Mouse (Mus musculus): Measurements from ENCODE around the gene Otulin. TPM values are rescaled to one million over a fixed set of nuclear protein-coding genes. Genes with fewer than 3 reads are reported as not detected.

Otulin gene
- total RNA-seq, 4 experiments from 2014 or later: 37.2 to 42.8 (median 40.0) TPM

GRCm38 (mm10) chr15:27500390-27500789 is 130.1 kb downstream of the Otulin start:
- DNase-seq: no peak

DNA sequence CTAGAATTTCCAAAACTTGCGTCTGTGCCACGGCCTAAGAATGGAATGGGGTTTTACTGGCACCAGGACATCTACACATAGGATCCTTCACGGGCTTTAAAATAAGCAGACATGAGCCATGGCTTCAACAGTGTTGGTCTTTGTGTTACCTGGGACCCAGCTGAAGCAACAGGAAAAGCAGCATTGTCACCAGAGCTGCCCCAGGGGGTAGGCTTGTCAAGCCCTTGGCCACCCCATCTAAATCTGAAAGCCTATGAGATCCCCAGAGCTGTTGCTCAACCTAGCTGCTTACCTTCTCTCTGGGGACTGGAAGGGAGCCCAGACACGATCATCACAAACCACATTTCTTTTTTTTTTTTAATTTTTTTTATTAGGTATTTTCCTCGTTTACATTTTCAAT is 132.4 kb downstream of the Otulin start:
- no peak for DNase-seq

DNA sequence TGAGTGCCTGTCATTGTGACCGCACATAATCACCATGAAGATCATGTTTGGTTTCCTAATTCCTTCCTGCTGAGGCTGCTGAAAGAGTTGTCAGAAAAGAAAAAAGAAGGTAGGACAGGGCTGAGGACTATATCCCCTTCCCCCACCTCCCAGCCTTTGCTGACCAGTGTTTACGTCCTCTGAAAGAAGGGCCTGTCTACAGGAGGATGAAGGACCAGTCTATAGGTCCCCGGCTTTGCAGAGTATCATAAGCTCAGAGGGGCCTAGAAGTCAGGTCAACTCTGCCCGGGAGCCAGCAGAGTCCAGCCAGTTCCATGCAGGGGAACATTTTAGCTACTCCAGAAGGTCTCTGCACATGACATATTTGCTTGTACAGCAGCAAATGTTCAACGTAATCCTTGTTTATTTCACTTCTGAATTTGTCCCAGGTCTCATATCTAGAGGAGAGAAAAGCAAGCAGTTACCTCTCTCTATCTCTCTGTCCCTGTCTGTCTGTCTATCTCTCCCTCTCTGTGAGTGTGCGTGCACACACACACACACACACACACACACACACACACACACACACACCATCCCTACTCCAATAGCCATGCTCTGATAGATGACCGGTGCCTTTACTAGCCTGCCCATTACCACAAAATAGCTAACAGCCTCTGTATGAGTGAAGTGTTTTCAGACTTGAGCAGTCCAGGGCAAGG is 133.0 kb downstream of the Otulin start:
- DNase-seq: no peak

DNA sequence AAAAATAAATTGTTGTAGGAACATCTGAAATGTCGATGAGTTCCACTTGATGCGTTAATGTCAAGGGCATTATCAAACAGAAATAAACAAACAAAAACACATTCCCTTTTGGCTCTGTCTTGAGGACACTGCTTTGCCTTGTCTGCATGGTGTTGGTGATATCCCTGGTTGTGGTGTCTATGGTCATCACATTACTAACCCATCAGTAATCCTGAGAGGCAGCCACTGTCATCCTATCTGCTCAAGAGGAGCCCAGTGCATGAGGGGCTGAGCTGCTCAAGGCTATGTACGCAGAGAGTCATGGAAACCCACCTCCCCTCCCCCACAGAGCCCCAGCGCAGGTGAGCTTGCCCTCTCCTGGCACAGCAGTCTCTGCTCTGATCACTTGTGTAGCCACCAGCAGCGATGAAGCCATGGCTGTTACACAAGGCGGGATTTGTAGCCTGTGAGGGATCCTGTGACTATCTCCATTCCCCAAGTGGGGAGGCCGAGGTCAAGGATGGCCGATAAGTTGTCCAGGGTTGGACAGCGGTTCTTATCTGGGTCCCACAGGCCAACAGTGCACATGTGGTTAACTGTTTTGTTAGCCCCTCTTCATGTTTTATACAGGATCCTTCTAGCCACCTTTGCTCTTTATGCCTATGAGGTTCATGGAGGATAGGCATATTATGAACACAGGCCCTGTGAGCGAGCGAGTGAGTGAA is 133.7 kb downstream of the Otulin start:
- DNase-seq: no peak

DNA sequence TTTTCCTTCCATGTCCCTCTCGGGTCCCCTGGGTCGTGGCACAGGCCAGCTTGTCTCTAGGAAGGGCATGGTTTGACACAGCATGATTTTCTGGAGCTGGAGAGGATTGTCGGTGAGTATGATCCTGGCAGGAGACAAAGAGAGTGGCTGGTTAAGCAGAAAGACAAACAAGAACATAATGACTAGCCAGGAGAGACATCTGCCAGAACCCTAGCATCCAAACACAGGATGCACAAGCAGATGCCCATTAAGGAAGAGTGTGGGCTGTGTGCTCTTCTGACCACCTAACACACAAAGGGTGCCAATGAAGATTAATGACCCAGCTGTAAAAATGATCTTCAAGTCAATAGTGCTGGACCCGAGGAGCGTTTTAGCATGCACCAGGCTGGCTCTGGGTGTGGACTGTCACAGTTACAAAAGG is 134.5 kb downstream of the Otulin start:
- no peak for DNase-seq

GRCm38 (mm10) chr15:27493516-27493915 is 137.0 kb downstream of the Otulin start:
- no peak for DNase-seq

DNA sequence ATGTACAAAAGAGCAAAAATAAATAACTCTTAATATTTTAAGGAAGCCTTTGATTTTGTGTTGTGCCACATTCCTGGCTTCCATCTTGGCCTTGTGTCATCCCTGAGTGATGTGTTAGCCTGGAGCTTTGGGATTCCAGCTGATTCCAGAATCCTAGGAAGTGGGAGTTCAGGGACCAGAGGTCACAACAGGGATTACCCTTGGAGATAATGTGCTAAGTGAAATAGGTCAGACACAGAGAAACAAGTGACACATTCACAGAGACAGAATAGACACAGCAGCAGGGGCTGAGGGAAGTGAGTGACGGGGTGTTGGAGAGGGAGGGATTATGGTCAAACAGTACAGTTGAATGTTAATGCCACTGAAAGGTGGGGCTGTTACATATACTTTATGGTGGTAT is 137.8 kb downstream of the Otulin start:
- DNase-seq: no peak

Small RNAs within 50 kb of the gene (microRNA-seq; reads per million reads assigned to microRNA genes)
- gene Mir7117: 0.17 to 0.35 reads per million in 2 experiments

Other genes with a start within 250 kb of the Otulin start
- gene Ank, start 164.0 kb downstream of the Otulin start, total RNA-seq (2022): 10 to 100 TPM; 38.2 to 68.7 (median 50.9) TPM
- gene Otulinl, start 50.9 kb upstream of the Otulin start, total RNA-seq (2022): 10 to 100 TPM in 1 of 4 experiments, 1 to 10 TPM in 3; 4.5 to 14.4 (median 7.6) TPM